Mouse (Mus musculus): ENCODE results near the gene Ovol1.

DNA sequence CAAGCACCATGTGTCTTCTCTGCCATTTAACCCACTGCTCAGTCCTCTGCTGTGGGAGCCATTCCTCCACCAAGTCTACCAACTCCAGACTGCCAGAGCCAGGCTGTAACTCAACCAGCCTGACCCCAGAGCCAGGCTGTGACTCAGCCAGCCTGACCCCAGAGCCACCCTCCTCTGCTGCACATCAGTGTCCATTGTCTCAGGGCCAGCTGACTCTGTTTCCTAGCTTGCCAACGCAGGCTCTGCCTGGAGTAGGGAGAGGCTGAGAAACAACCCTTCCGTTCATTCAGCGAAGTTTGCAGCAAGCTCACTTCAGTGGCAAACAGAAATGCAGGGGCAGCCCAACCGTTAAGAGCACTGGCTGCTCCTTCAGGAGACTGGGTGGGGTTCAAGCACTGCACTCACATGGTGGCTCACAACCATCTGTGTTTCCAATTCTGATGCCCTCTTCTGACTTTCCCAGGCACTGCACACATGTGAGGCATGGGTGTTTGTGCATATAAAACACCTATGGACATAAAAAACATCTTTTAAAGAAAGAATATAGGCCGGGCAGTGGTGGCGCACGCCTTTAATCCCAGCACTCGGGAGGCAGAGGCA, 43.4 kb downstream of the Ovol1 start:
- TF ChIP-seq CTCF (IDR thresholded peaks at IDR 0.05; ENCODE audit: low read depth, low read length) (no peak), GATA1 (IDR thresholded peaks at IDR 0.05; ENCODE audit: borderline replicate concordance, low read length) (no peak), POLR2AphosphoS5 (IDR thresholded peaks at IDR 0.05; ENCODE audit: insufficient replicate concordance, low read depth, low read length) (no peak)
